Mouse (Mus musculus) cerebellum, adult 11-12 months (tissue): ENCODE data around the gene Dnah12.
A peak's percentile ranks its signal among the peaks of the same experiment; 100 is the strongest.
"Not testable (repeated sequence)": the region's sequence is repeated elsewhere in the genome, so short reads cannot be mapped to it uniquely, and the experiment has no call there.

Experiments used
- DNase-seq: peaks from one replicate; pipeline ENCODE4 v3.0.0; 2022

The Dnah12 gene

GRCm38 (mm10) chr14:26692974-26693373, at the start of gene Dnah12:
Gene Dnah12, plus strand, starts transcription at chr14:26693274.
- DNase-seq, result no peak

GRCm38 (mm10) chr14:26645989-26646650, 47.0 kb upstream of the Dnah12 start:
- DNase-seq, result no peak

GRCm38 (mm10) chr14:26647811-26648210, 45.3 kb upstream of the Dnah12 start:
- DNase-seq, result no peak

GRCm38 (mm10) chr14:26651901-26652300, 41.2 kb upstream of the Dnah12 start:
- DNase-seq, result no peak

GRCm38 (mm10) chr14:26658178-26658577, 34.9 kb upstream of the Dnah12 start:
- DNase-seq, result no peak

- no peak for DNase-seq
These were observed 32.8 kb upstream of the Dnah12 start for GRCm38 (mm10) chr14:26660233-26660632.

GRCm38 (mm10) chr14:26662016-26662415, 31.1 kb upstream of the Dnah12 start:
- DNase-seq, result no peak

- DNase-seq, result no peak
These were observed 30.6 kb upstream of the Dnah12 start for GRCm38 (mm10) chr14:26662488-26662887.

- no peak for DNase-seq
These were observed 29.2 kb upstream of the Dnah12 start for GRCm38 (mm10) chr14:26663851-26664250.

- DNase-seq, result no peak
These were observed 25.1 kb upstream of the Dnah12 start for GRCm38 (mm10) chr14:26667991-26668370.

GRCm38 (mm10) chr14:26668371-26669291, 24.4 kb upstream of the Dnah12 start:
- DNase-seq, result peak; percentile 52

GRCm38 (mm10) chr14:26669292-26670073, 23.6 kb upstream of the Dnah12 start, which contains the start of gene Pde12:
Gene Pde12, minus strand, starts transcription at chr14:26669883.
- peak; percentile 87 for DNase-seq

GRCm38 (mm10) chr14:26670964-26671363, 22.1 kb upstream of the Dnah12 start:
- no peak for DNase-seq

GRCm38 (mm10) chr14:26671870-26672615, 21.0 kb upstream of the Dnah12 start:
- not testable (repeated sequence) for DNase-seq

- not testable (repeated sequence) for DNase-seq
These were observed 18.5 kb upstream of the Dnah12 start for GRCm38 (mm10) chr14:26674476-26675169.

- DNase-seq, result no peak
These were observed 17.7 kb upstream of the Dnah12 start for GRCm38 (mm10) chr14:26675371-26675770.

GRCm38 (mm10) chr14:26675791-26676190, 17.3 kb upstream of the Dnah12 start:
- no peak for DNase-seq

GRCm38 (mm10) chr14:26690727-26691126, 2.3 kb upstream of the Dnah12 start:
- no peak for DNase-seq

- no peak for DNase-seq
These were observed 1.7 kb upstream of the Dnah12 start for GRCm38 (mm10) chr14:26691363-26691762.

GRCm38 (mm10) chr14:26697912-26698311, 4.8 kb downstream of the Dnah12 start:
- DNase-seq, result no peak

- not testable (repeated sequence) for DNase-seq
These were observed 12.2 kb downstream of the Dnah12 start for GRCm38 (mm10) chr14:26705246-26705645.

- not testable (repeated sequence) for DNase-seq
These were observed 26.6 kb downstream of the Dnah12 start for GRCm38 (mm10) chr14:26719696-26720095.
